Mouse (Mus musculus) right cerebral cortex, postnatal 4 days (tissue): ENCODE measurements around the gene Bclaf3.
"Not testable (repeated sequence)": the region's sequence is repeated elsewhere in the genome, so short reads cannot be mapped to it uniquely, and the experiment has no call there.

Experiments used
- DNase-seq: peaks from one replicate; pipeline ENCODE4 v3.0.0-alpha.2; 2022

Gene Bclaf3

DNA sequence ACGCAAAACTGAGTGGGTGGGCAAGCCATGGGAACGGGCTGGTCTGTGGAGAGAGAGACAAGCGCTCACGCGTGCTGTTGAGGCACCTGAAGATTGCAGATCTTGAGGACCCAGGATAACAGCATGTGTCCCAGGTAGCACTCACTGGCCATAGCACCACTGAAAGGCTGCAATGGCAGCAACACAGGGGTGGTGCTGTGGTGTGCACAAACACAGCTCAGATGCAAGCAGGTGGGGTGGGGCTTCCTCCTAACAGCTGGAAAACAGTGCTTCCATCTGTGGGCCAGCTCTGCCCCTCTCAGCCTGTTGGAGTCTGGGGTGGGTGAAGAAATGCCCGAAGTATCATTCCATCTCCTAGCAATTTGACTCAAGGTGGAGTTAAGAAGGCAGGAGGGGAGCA is at the start of gene Bclaf3:
Bclaf3 (plus strand) TSS at position 301 of the 400 bp plus-strand sequence.
- DNase-seq: no peak

DNA sequence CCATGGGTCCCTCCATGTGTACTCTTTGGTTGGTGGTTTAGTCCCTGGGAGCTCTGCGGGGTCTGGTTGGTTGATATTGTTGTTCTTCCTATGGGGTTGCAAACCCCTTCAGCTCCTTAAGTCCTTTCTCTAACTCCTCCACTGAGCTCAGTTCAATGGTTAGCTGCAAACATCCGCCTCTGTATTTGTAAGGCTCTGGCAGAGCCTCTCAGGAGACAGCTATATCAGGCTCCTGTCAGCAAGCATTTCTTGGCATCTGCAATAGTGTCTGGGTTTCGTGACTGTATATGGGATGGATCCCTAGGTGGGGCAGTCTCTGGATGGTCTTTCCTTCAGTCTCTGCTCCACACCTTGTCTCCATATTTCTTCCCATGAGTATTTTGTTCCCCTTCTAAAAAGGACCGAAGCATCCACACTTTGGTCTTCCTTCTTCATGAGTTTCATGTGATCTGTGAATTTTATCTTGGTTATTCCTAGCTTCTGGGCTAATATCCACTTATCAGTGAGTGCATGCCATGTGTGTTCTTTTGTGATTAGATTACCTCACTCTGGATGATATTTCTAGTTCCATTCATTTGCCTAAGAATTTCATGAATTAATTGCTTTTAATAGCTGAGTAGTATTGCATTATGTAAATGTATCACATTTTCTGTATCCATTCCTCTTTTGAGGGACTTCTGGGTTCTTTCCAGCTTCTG is 48.1 kb upstream of the Bclaf3 start:
- DNase-seq: not testable (repeated sequence)

DNA sequence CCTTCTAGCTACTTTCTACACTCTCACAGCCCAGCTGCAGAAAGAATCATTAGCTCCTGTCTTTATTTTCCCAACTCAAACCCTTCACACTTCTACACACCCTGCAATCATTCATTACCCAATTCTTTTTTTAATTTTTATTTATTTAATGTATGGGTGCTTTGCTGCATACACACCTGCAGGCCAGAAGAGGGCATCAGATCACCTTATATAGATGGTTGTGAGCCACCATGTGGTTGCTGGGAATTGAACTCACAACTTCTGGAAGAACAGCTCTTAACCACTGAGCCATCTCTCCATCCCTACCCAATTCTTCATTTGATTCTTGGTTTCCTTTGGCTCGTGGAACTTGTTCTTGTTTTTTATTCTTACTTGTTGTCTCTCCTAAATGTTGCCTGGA is 42.2 kb upstream of the Bclaf3 start:
- no peak for DNase-seq

DNA sequence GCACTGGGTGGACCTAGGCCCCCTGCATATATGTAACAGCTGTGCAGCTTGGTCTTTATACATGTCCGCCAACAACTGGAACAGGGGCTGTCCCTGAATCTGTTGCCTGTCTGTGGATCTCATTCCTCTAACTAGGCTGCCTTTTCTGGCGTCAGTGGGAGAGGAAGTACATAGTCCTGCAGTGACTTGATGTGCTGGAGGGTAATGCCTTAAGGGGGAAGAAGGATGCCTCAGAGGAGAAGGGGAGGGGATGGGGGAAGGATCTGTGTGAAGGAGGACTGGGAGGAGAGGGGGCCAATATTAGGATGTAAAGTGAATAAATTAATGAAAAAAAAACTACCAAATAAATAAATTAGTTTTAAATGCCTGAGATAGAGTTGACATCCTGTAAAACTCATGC is 23.3 kb upstream of the Bclaf3 start:
- no peak for DNase-seq

DNA sequence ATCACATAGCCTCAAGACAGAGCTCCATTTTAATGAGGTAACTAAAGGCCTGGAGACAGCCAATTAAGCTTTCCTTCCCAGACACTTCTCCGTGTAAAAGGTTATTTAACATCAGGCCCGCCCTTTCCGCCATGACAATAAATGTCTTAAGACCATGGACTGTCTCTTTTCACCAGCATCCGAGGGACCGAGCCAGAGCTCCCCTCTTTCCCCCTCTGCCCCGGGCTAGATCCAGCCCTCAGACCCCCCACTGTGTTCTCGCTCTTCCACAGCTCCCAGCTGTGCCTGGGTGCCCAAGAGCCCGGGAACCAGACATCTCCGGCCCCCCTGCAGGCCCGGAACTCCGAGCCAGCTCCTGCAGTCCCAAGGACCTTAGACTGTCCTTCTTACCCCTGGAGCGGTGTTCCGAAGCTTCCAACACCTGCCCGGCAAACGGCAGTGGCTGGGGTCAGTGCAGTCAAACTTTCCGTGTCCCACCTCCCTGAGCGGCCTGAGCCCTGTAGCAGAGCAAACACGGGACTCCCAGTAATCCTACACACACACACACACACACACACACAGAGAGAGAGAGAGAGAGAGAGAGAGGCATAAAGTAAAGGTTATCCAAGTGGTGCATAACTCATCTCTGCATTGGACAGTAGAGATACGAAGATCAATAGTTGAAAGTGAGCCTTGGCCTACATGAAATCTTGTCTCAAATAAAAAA is 18.0 kb upstream of the Bclaf3 start:
- no peak for DNase-seq

DNA sequence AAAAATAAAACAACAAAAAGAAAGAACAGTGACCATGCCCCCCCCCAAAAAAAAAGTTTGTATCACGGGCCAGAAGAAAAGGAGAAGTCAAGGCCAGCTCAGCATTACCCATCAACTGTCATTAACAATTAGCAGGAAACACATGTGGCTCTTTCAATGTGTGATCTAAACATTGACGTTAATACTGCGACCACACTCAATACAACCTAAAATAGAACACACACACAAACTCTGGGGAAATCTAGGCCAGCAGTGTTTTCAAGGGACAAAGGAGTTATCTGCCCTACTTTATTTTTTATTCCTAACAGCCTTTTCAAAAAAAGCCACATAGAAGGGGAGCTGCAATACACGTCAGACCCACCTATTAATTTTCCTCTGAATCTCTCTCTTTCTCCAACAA is 17.4 kb upstream of the Bclaf3 start:
- DNase-seq: no peak

DNA sequence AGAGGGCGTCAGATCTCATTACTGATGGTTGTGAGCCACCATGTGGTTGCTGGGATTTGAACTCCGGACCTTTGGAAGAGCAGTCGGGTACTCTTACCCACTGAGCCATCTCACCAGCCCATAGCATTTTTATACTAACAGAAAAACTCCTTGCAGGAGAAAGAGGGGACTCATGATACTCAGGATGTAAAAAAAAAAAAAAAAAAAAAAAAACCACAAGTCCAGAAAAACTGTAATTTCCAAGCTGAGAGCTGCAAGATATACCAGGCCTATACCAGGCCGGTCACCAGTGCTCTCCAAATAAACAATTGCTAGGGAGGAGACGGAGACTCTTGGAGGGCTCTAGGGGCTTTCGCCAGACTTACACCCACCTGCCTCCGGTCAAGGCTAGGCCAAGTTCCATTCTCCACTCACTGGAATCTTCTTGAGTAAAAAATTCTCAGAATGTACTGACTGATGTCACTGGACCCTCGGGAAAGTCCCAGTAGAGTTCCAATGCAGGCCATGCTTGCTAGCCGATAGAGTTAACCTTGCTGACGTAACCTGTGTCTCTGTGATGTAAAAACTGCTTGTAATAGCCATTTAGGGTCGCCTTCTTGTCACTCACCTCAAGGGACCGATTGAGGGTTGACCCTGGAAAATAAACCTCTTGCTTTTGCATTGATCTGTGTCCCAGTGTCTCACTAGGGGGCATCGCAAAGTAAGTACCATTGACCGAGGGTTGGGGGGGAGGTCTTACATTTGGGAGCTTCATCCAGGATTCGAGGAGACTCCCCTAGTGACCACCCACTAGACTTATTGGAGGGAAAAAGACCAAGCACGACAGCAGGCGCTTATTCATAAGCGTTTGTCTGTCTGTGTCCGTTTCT is 16.4 kb upstream of the Bclaf3 start:
- no peak for DNase-seq

DNA sequence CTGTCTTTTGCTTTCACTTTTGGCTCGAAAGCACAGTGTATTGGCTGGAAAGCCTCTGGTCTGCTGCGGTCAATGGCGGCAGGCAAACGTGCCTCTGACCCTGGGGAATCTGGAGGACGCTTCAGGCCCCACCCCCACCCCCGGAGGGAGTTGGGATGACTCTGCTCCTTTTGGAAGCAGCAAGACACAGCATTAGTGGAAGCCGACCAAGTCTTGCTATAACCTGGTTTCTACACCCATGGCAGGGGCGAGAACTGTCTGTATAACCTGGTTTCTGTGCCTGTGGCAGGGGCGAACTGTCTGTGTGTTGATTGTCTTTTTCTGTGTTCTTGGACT is 15.8 kb upstream of the Bclaf3 start:
- no peak for DNase-seq

DNA sequence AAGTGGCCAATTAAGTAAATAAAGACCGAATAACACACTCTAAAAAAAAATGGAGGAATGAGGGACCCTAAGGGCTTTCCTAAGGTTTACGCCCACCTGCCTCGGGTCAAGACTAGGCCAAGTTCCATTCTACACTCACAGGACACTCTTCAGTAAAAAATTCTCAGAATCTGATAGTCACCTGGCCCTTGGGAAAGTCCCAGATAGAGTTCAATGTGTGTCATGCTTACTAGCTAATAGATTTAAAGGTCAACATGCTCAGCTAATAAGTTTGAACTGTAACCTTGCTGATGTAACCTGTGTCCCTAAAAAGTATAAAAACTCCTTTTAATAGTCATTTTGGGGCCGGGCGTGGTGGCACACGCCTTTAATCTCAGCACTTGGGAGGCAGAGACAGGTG is 10.9 kb upstream of the Bclaf3 start:
- no peak for DNase-seq

DNA sequence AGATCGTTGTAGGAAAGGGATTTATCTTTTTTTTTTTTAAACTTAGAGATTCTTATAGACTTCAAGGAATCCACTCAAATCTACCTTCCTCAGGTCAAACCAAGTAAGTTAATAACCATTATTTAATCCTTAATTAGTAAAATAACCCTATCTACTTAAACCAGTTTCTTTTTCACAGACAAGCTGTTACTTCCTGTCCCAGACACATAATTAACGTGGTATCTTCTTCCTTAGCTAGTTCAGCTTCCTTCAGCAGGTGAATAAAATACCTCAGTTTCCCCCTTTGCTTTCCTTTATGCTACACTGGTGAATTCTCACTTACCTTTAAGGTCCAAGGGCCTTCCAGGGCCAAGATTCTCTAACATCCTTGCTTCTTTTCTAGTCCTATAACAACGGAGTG is 4.7 kb upstream of the Bclaf3 start:
- DNase-seq: no peak

DNA sequence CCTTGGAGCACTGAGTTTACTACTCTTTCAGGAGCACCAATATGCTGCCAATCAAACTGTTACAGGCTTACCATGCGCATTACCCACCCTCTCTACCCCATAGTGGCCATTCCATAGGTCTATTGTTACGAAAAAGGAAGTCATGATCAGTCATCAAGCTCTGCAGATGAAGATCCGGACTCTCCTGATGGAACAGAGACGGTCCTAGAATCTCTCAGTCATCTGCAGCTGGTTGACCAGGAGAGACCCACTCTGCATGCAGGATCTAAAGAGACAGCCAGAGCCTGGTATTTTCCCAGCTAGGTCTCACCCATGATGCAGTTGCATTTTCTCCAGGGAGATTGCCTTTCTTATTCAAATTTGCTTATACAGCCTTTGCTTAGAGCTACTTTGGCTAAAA is 3.8 kb upstream of the Bclaf3 start:
- DNase-seq: no peak

DNA sequence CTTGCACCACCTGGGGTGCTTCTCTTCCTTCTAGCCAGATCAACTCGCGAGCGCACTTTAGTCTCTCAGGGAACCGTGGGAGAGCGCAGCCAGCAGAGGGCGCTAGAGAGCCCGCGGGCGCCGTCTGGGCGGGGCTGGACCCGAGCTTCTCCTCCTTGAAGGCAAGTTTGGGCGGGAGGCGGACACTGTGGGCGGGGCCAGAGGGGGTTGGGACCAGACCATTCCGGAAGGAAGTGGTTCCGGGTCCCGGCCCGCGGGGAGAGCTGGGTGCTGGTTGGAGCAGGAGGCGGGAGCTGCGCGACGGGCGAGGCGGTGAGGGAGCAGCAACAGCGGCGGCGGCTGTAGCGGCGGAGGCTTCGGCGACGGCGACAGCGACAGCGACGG is 5.9 kb downstream of the Bclaf3 start:
- DNase-seq: peak; percentile 93

DNA sequence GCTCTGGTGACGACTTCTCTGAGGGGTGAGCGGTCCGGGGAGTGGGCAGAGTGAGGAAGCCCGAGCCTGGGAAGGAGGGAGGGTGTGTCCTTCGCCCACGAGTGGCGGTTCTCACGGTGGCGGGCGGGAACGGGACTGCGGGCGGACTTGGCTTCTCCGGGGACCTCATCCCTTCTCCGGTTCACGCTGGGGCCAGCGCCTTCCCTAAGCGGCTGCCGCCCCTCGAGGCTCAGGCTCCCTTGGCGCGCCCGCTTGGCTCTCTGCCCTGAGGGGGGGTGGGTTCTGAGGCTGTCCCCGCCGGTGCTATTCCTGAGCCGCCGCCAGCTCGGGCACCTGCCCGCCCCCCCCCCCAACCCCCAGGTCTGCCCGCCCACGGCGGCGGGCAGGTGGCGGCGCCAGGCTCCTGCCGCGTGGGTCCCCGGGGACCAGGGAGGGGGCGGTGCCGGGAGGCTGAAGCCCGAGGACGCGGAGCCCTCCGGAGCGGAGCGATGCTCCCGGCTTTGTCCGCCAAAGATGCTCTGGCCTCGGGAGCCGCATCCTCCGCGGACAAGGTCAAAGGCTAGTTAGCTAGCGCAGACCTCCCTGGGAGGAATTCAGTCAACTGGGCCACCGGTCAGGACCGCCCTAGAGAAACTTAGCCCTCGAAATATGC is 6.4 kb downstream of the Bclaf3 start:
- peak; percentile 51 for DNase-seq

DNA sequence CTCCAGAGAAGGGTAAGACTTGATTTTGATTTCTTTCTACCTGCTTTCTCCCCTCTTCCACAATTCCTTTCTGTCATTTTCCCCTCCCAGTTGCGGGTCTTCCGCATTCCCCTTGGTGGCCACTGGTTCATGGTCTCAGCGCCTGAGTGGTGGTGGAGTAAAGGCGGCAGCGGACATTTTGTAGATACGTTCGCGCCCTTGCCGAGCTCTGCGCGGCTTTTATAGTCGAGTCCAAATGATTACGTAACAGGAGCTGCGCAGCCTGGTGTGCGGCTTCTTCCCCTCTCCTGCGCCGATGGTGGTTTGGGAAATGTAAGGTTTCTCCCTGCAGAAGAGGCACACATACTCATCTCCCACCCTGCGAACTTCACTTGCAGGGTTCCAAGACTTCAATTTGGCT is 15.4 kb downstream of the Bclaf3 start:
- DNase-seq: no peak

DNA sequence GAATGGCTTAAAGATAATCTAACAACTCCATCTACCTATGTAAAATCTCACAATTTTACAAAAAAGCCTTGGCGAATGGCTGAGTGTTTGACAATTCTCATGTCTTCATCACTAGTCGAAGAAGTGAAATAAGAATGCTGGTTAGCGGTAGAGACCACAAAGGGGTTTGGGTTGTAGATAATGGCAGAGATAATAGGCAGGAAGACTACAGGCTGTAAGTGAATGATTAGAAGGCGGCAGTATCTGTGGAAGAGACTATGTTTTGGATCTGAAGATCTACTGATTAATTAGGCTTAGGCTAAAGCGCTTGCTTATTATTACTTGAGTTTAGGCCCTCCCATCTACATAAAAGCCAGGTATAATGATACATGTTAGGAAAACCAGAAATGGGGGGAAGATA is 20.6 kb downstream of the Bclaf3 start:
- DNase-seq: no peak

DNA sequence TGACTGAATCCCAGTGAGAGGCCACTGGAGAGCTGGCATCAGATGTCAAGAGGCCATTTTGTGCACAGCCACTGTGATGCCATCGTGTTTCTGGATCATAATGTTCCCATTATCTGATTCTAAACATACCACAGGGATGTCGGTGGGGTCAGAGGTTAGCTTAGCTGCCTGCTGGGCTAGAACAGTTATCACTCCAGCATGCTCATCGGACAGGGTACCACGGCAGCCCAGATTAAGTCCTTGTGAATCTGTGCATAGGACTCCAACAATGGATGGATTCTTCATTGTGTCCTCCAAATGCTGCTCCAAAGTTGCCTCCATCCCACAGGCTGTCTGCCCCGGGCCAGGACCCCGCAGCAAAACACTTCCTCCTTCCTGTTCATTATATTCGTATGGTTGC is 58.2 kb downstream of the Bclaf3 start:
- not testable (repeated sequence) for DNase-seq

DNA sequence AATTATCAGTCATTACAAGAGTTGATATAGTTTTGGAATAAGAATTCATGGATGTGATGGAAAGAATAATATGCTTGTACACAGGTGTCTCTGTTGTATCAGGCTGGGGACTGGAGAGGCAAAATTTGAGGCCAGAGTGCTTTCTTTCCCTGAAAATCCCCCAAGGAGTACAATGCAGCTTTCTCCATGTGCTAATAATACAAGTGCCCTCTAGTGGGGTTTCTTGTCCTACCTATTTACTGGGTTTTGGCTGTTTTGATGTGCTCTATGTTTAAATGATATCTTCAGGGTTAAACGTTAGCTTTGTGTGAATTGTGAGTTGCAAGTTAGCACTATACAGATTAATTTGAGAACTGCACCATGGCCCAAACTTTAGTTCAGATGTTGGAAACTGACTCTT is 65.1 kb downstream of the Bclaf3 start:
- no peak for DNase-seq

DNA sequence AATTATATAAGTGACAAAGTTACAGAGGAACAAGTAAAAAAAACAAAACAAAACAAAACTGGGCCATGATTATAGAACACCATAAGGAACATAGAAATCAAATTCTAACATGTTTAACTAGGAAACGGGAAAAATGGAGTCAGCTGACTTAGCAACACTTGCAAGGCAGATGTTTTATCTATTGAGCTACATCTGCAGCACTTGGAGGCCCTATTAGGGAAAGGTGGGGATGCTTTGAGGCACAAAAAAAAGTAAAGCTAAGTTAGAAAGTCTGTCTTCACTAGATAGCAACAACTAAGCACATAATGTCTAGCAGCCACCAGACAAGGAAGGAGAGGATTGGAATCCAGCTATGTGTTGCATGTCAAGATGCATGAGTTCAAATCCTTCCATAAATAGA is 71.0 kb downstream of the Bclaf3 start:
- no peak for DNase-seq

DNA sequence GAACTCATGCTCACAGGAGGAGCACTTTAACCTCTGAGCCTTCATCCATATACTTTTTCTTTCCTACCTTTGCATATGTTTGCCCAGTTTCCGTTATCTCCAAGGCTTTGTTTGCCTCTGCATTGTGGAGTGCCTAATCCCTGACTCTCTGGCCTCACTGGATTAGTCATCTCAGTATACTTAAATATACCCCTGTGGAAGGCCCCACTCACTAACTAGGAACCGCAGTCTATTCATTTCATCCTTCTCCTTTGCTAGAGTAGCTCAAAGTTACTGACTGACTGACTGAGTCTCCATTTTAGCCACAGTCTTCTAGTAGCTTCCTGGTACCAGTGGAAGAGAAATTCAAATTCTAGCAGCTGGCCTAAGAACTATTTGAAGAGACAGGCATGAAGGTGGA is 78.3 kb downstream of the Bclaf3 start:
- no peak for DNase-seq

DNA sequence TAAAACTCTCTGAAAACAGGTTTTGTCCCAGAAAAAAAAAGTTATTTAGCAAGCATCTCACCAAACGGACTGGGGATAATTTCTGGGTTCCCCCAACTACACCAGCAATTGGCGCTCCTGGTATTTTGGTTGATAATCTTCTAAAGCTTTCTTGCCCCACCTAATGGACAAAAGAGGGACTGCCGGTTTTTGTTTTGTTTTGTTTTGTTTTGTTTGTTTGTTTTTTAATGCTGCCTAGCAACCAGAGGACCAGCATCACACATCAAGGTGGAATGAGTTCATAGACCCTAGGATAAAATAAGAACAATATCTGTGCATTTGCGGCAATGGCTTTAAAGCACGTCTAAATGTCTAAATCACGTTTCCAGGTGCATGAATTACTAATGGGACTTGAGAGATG is 80.4 kb downstream of the Bclaf3 start:
- DNase-seq: no peak

DNA sequence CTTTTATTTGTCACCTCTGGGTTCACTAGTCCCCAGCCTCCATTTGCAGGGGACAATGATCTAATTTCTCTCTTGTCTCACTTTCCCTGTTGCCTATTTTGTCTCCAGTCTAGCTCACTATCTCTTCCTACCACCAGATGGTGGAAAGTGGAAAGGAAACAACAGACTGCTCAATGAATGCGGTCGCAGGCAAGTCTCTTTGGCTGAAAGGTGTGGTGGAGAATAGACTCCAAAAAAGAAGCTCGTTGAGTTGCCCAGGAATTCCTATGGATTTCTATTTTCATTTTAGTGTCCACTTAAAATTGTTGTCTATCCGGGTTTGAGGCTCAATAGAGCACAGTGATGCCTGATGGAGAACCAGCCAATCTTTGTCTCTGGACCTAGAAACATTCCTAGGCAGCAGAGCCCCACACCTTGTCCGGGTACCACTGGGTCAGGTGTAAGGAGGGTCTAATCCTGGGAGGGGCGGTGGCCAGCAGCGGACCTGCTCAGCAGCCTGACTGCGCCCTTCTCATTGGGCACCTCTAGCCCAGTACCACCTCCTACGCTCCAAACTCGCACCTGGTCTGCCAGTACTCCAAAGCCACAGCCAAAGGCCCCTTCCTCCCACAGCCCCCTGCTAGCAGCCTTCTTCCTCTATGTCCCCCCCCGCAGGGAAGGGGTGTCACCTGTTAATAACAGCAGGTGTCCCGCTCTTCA is 99.9 kb downstream of the Bclaf3 start:
- no peak for DNase-seq

DNA sequence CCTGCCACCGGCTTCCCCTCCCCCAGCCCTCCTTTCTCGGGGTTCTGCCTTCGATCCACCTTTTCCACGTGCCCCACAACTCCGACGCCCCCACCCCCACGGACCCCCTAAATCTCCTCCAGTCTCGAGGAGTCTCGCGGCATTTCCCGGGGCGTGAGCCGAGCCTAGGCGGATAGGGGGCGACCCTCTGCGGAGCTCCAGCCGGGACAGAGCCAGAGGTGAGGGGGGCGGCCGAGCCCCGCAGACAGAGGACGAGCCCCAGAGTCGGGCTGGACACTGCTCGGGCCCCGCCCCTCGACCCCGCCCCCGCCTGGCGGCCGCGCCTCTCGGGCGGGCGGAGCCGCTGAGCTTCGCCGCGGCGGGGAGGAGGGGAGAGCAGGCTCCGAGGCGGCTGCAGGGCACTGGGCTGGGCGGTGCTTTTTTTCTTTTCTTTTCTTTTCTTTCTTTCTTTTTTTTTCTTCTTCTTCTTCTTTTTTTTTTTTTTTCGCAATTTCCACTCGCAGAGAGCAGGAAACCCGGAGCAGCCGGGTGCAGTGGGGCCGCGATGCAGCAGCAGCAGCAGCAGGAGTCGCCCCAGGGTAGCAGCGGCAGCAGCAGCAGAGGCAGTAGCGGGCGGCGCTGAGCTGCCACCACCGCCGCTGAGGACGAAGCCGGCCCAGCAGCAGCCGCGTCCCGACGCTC is 100.6 kb downstream of the Bclaf3 start, which contains the start of gene Sh3kbp1:
Sh3kbp1 (plus strand) TSS at position 366 of the 681 bp plus-strand sequence.
- DNase-seq: peak; percentile 65
